Mouse (Mus musculus) liver, adult 2 months (tissue): Measurements from ENCODE around the gene Chuk.

ENCODE experiments used
- CTCF ChIP-seq: fragments of 200-500 bp; IDR thresholded peaks from 2 replicates; pipeline ENCODE4 v1.5.1; 2011; ENCODE audit warnings: low read depth, low read length, control low read depth
- POLR2A ChIP-seq: fragments of 200-500 bp; IDR thresholded peaks from 2 replicates; pipeline ENCODE4 v1.6.1; 2011; ENCODE audit warnings: low read length, control low read depth; ENCODE audit not compliant: insufficient read depth; ENCODE audit errors: extremely low read depth

DNA sequence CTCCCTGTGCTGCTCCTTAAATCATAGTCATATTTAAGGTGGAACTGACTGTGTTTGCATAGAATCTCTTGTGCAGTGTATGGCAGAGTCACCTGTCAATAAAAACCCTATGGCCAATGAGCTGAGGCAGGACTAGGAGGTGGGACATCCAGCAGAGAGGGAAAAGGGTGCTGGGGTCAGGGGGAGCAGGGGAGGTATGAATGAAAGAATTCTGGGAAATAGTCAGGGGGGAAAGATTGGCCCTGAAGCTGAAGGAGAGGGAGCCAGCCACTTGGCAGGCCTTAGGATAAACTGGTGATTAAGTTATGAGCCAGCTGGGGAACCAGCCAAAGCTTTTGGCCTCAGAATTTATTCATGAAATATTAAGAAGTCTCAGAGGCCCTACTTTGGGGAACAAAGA is 1.7 kb upstream of the Chuk start:
- TF ChIP-seq CTCF (no peak), POLR2A (no peak)
